Mouse (Mus musculus): ENCODE measurements at regions not wholly inside any gene's neighbourhood (a gene's known extent, or its start where the extent isn't known, plus 50 kb on each side); places are given as distances from the start of the nearest gene placed in this dataset.

- no peak for DNase-seq (ENCODE audit: low spot score)
Observed at GRCm38 (mm10) chr10:117434293-117434842, 54.6 kb upstream of the Cpsf6 start.

DNA sequence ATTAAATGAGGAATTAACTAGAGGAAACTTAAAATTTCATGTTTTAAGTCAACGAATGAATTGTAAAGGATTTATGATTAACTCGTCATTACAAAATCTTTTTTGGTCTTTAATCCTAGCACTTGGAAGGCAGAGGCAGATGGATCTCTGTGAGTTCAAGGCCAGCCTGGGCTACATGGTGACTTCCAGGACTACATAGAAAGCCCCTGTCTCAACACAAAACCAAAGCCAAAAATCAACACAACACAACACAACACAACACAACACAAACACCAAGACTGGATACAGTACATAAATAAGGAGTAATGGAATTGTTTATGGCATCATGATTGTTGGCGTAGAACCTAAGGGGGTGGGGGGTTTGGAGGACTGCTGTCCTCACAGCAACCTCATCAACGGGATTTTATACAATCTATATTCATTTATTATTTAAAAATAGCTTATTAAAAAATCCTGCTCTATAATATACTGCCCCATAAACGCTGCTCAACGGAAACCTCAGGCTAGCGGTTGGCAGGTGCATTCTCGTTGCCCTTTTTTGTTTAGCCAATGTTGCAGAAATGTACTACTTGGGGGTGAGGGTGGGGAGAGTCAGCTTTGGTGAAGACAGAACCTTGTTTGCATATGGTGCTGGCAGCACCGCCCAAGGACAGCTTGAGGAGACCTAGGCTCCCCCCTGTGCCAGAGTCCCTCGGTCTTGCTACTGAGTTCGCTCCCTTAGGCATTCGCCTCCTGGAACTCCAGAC is 53.9 kb upstream of the Cpsf6 start:
- DNase-seq (ENCODE audit: low spot score): no peak

- DNase-seq (ENCODE audit: low spot score): peak; percentile 33
Observed at GRCm38 (mm10) chr10:117432871-117433546, 53.2 kb upstream of the Cpsf6 start.

DNA sequence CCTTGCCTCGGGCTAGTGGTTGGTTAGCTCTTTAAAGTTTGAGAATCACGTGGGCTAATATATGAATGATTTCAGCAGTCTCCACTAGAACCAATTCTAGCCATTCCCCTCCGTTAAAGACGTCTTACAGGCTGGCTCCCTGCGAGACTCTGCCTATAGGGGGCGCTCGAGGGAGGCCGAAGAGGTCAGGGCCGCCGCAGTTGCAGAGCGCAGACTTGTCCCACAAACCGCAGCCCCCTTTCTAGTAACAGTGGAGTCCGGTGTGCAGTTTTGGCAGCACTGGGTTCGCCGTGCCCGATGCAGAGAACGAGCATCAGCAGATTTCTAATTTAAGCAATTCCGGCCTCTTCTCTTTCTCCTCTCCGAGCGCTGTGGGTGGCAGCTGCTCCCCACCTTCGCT is 52.6 kb upstream of the Cpsf6 start:
- peak; percentile 55 for DNase-seq (ENCODE audit: low spot score)

DNA sequence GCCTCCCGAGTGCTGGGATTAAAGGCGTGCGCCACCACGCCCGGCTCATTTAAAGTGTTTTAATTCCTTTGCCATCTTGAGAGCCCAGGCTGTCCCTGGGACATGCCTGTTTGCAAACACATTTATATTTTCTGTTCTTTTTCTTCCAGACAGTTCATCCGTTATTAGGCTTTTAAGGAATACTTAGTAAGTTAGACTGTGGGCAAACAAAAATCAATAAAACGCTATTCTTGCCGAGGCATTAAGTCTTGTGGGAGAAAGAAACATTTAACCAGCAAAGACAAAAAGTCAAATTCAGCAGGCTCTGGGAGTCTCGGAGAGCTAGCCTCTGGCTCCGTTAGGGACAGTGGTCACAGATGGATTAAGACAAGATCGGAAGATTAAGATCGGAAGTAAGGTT is 52.0 kb upstream of the Cpsf6 start:
- DNase-seq (ENCODE audit: low spot score): no peak

DNA sequence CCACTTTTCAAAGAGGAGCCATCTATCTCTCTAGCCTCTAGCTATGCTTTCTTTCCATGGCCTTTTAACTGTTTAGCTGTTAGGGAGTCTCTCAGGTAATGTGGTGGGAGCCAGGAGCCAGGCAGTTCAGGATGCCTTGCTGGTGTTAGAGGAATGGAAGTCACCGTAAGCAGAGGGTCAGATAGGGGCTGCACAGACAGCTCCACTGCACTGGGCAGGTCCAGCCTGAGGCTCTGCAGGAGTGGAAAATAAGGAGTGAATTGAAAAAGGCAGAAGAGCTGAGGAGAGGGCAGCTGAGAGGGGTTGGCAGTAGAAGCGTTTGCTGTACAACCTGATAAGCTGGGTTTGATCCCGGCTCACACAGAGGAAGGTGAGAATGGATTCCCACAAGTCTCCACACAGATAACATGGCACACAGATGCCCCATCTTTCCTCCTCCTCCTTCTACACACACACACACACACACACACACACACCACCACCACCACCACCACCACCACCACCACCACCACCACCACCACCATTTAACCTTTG is 51.3 kb upstream of the Cpsf6 start:
- DNase-seq (ENCODE audit: low spot score): no peak

- DNase-seq (ENCODE audit: low spot score): no peak
Observed at GRCm38 (mm10) chr10:117430224-117430884, 50.5 kb upstream of the Cpsf6 start.

GRCm38 (mm10) chr10:117429459-117430183 is 49.8 kb upstream of the Cpsf6 start:
- DNase-seq (ENCODE audit: low spot score): no peak
